Mouse (Mus musculus) limb, embryonic 12.5 days (tissue): Measurements from ENCODE around the gene Lrp1. TPM values are rescaled to one million over a fixed set of nuclear protein-coding genes. Genes with fewer than 3 reads are reported as not detected.
"Not testable (repeated sequence)": the region's sequence is repeated elsewhere in the genome, so short reads cannot be mapped to it uniquely, and the experiment has no call there.

Source experiments
- ATAC-seq: fragments of 200-750 bp; cut with Nextera tagmentation; 2 replicates; pipeline ENCODE4 v1.8.0; 2017; ENCODE audit warnings: low read depth, moderate TSS enrichment; ENCODE audit not compliant: insufficient number of reproducible peaks, insufficient read depth, low FRiP score, low TSS enrichment
- H3K27ac ChIP-seq: fragments of 300-500 bp; sonication (generic); 2 replicates; pipeline ENCODE4 v1.5.1; 2016; ENCODE audit warnings: mild to moderate bottlenecking, moderate library complexity
- H3K27me3 ChIP-seq: fragments of 300-500 bp; sonication (generic); 2 replicates; pipeline ENCODE4 v1.6.1; 2016; ENCODE audit warnings: mild to moderate bottlenecking, moderate library complexity
- H3K36me3 ChIP-seq: fragments of 300-500 bp; sonication (generic); 2 replicates; pipeline ENCODE4 v1.6.1; 2016; ENCODE audit warnings: mild to moderate bottlenecking, moderate library complexity
- H3K4me1 ChIP-seq: fragments of 300-500 bp; sonication (generic); replicated peaks from 2 replicates; pipeline ENCODE4 v1.6.1; 2016
- H3K4me2 ChIP-seq: fragments of 300-500 bp; sonication (generic); 2 replicates; pipeline ENCODE4 v1.6.1; 2016; ENCODE audit warnings: mild to moderate bottlenecking, moderate library complexity
- H3K4me3 ChIP-seq: fragments of 300-500 bp; sonication (generic); replicated peaks from 2 replicates; pipeline ENCODE4 v1.5.1; 2016; ENCODE audit warnings: mild to moderate bottlenecking
- H3K9ac ChIP-seq: fragments of 300-500 bp; sonication (generic); replicated peaks from 2 replicates; pipeline ENCODE4 v1.6.1; 2016; ENCODE audit warnings: mild to moderate bottlenecking, moderate library complexity
- H3K9me3 ChIP-seq: fragments of 300-500 bp; sonication (generic); 2 replicates; pipeline ENCODE4 v1.6.1; 2016; ENCODE audit warnings: mild to moderate bottlenecking, moderate library complexity
- WGBS: fragments of 180-500 bp; shearing (Covaris S2); methylation state at CpG from one replicate; pipeline ENCODE4 v1.1.7; 2016; 5-methylcytosine and 5-hydroxymethylcytosine counted together
- polyA plus RNA-seq: library from polyadenylated mRNA; unstranded; fragments of >200 nt; fragmentation: Nextera tagmentation; extraction: Ambion mirVana; gene quantifications from 2 replicates; pipeline ENCODE4 v1.2.1, GENCODE M21; 2016

Gene Lrp1
- polyA plus RNA-seq, 1 experiment from 2014 or later, result 87.6 TPM

- Histone ChIP-seq H3K27me3 (no peaks in the 10 kb centered on the region), H3K4me2 (peak overlapping the region; percentile 88), H3K9ac (peak overlapping the region; percentile 35; the same call in 1 of the 2 replicates), H3K4me3 (peak overlapping the region; percentile 80; the same call in 1 of the 2 replicates), H3K9me3 (no peaks in the 10 kb centered on the region), H3K36me3 (peaks cover 49% of the 10 kb centered on the region), H3K4me1 (peaks cover 64% of the 10 kb centered on the region), H3K27ac (peak overlapping the region; percentile 84)
- 15% methylated on average over 5 of the region's 5 CpGs for WGBS
- no peak for ATAC-seq
Observed at GRCm38 (mm10) chr10:127663590-127663989, 42.6 kb upstream of the Lrp1 start.

GRCm38 (mm10) chr10:127662666-127663253, 41.8 kb upstream of the Lrp1 start:
- H3K4me2 ChIP-seq, result peak overlapping the region; percentile 88
- no peak for ATAC-seq
- H3K27ac ChIP-seq, result peak overlapping the region; percentile 84
- H3K4me1 ChIP-seq, result peaks cover 66% of the 10 kb centered on the region
- peaks cover 49% of the 10 kb centered on the region for H3K36me3 ChIP-seq
- H3K9ac ChIP-seq, result peak overlapping the region; percentile 48
- H3K27me3 ChIP-seq, result no peaks in the 10 kb centered on the region
- no peaks in the 10 kb centered on the region for H3K9me3 ChIP-seq
- 20% methylated on average over 19 of the region's 19 CpGs for WGBS
- peak overlapping the region; percentile 22 for H3K4me3 ChIP-seq

DNA sequence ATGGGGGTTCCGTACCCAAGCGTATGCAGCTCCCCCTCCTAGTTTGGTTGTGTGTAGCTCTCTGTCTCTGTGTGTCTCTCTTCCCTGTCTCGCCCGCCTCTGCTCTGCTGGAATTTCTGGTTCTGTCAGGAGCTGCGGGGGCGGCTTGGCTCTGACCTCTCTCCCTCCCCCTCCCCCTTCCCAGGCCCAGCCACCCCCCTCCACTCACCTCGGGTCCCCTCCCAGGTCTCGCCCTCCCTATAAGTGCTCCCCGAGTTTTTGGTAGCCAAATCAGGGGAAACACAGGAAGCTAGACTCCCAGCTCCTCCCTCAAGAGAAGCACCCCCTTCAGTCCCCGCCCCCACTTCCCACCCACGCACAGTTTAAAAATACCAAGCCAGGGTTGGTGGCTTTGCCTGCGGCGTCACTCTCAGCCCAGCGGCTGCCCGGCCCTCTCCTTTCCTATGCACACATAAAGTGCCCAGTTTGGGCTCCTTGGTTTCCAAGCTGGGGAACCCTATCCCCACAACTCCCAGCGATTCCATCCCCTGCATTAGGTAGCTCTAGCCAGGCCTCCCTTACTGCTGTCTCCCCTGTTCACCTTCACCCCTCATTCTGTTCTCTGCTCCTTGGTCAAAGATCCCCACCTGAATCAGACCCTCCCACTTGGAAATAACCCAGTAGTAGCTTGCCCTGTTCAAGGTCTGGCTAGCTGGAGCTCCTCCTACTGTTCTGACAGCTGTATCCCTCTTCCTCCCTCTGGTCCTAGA, 41.1 kb upstream of the Lrp1 start:
- H3K27ac ChIP-seq, result peak overlapping the region; percentile 84
- H3K36me3 ChIP-seq, result peaks cover 49% of the 10 kb centered on the region
- H3K9ac ChIP-seq, result peak overlapping the region; percentile 48
- H3K9me3 ChIP-seq, result no peaks in the 10 kb centered on the region
- peak overlapping the region; percentile 88 for H3K4me2 ChIP-seq
- peak overlapping the region; percentile 22 for H3K4me3 ChIP-seq
- peaks cover 62% of the 10 kb centered on the region for H3K4me1 ChIP-seq
- WGBS, result 12% methylated on average over 16 of the region's 16 CpGs
- no peak for ATAC-seq
- H3K27me3 ChIP-seq, result no peaks in the 10 kb centered on the region

DNA sequence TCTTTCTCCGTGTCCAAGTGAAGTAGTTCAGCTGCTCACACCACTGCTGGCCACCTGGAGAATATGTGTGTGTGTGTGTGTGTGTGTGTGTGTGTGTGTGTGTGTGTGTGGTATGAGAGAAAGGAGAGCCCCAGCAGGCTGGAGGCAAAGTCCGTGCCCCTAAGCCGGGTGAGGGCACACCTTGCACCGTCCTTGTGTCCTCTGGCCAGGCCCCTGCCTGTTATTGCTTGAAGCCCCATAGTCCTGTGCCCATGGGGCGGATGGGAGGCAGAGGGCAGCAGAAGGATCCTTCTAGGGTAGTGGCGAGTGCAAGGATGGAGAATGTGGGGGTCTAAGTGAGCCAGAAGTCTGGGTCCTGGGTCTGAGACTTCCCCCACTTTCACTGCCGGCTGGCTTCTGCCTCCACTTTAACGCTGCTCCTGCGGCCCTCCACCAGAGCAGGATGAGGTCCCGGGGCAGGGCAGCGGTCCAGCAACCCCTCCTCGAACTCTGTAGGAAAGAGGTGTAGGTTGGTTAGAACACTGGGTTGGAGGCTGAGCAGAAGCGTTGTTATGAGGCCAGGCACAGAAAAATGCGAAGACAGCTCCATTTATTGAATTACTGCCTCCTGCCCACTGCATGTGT, 40.5 kb upstream of the Lrp1 start:
- 22% methylated on average over 14 of the region's 14 CpGs for WGBS
- peaks cover 49% of the 10 kb centered on the region for H3K36me3 ChIP-seq

GRCm38 (mm10) chr10:127659551-127659950, 38.6 kb upstream of the Lrp1 start:
- Histone ChIP-seq H3K36me3 (peaks cover 51% of the 10 kb centered on the region), H3K27ac (peak overlapping the region; percentile 7; the same call in 1 of the 2 replicates), H3K4me1 (peaks cover 53% of the 10 kb centered on the region), H3K9me3 (no peaks in the 10 kb centered on the region), H3K4me2 (no peak overlapping the region), H3K9ac (peak overlapping the region; percentile 8; the same call in 1 of the 2 replicates), H3K4me3 (no peak overlapping the region), H3K27me3 (no peaks in the 10 kb centered on the region)
- no peak for ATAC-seq
- 71% methylated on average over 1 of the region's 1 CpGs for WGBS

More for the DNA sequence above, 40.5 kb upstream of the Lrp1 start:
- peak overlapping the region; percentile 84 for H3K27ac ChIP-seq
- H3K4me3 ChIP-seq, result peak overlapping the region; percentile 22; the same call in 1 of the 2 replicates
- peaks cover 59% of the 10 kb centered on the region for H3K4me1 ChIP-seq
- H3K27me3 ChIP-seq, result no peaks in the 10 kb centered on the region
- peak overlapping the region; percentile 88 for H3K4me2 ChIP-seq
- peak overlapping the region; percentile 50; the same call in 1 of the 2 replicates for H3K9ac ChIP-seq
- no peak for ATAC-seq
- no peaks in the 10 kb centered on the region for H3K9me3 ChIP-seq

- Histone ChIP-seq H3K27ac (no peak overlapping the region), H3K9me3 (no peaks in the 10 kb centered on the region), H3K4me1 (peaks cover 43% of the 10 kb centered on the region), H3K36me3 (peaks cover 40% of the 10 kb centered on the region), H3K9ac (no peak overlapping the region), H3K4me3 (no peak overlapping the region), H3K27me3 (no peaks in the 10 kb centered on the region), H3K4me2 (no peak overlapping the region)
- WGBS, result 14% methylated on average over 6 of the region's 6 CpGs
- ATAC-seq, result no peak
Observed at GRCm38 (mm10) chr10:127658076-127658475, 37.1 kb upstream of the Lrp1 start.

DNA sequence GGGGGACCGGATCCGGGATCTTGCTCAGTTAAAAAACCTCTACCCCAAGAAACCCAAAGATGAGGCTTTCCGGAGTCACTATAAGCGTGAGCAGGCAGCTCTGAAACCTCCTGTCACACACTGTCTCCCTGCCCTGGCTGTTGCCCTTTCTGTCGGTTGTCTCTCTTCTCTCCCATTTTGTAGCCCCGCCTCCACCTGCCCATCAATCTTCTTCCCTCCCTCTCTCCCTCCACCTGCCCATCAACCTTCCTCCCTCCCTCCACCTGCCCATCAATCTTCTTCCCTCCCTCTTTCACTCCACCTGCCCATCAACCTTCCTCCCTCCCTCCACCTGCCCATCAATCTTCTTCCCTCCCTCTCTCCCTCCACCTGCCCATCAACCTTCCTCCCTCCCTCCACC, 36.7 kb upstream of the Lrp1 start:
- 54% methylated on average over 6 of the region's 6 CpGs for WGBS
- Histone ChIP-seq H3K4me1 (peaks cover 41% of the 10 kb centered on the region), H3K36me3 (peaks cover 36% of the 10 kb centered on the region)
- not testable (repeated sequence) for H3K27ac ChIP-seq, ATAC-seq, H3K4me2 ChIP-seq, H3K27me3 ChIP-seq, H3K9ac ChIP-seq, H3K4me3 ChIP-seq, H3K9me3 ChIP-seq

- Histone ChIP-seq H3K36me3 (peaks cover 18% of the 10 kb centered on the region; the same call in 1 of the 2 replicates), H3K4me3 (no peak overlapping the region), H3K9ac (no peak overlapping the region), H3K27ac (no peak overlapping the region), H3K4me2 (no peak overlapping the region), H3K9me3 (no peaks in the 10 kb centered on the region), H3K4me1 (peaks cover 22% of the 10 kb centered on the region), H3K27me3 (no peaks in the 10 kb centered on the region)
- ATAC-seq, result no peak
- 64% methylated on average over 16 of the region's 16 CpGs for WGBS
Observed at GRCm38 (mm10) chr10:127654970-127655579, 34.1 kb upstream of the Lrp1 start.

DNA sequence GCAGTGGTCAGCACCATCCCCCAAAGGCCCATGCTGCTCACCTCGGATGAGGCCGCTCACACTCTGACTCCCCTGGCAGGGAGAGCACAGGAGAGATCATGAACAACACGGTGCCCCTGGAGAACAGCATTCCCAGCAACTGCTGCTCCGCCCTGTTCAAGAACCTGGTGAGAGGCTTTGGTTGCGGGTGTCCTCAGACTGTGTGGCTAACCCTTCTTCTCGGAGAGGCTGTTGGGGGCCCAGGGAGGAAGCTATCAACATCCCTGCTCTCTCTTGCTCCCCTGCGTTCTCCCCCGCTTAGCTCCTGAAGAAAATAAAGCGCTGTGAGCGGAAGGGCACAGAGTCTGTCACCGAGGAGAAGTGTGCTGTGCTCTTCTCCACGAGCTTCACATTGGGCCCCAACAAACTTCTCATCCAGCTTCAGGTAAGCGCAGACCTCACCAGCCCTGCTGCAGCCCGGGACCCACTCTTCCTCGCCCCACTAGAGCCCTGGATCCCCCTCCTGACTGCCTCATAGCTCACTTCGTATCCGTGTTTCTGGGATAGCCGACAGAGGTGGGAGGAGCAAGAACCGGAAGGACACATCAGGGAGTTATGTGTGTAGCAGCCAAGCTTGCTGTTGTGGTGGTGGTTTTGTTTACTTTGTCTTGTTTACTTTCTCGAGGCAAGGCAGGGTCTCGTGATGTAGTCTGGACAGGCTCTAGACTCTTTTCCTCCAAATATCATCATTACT, 32.1 kb upstream of the Lrp1 start:
- ATAC-seq, result no peak
- Histone ChIP-seq H3K4me3 (no peak overlapping the region; the same call in 1 of the 2 replicates), H3K27ac (no peak overlapping the region), H3K4me2 (peak overlapping the region; percentile 32), H3K27me3 (no peaks in the 10 kb centered on the region), H3K36me3 (peaks cover 10% of the 10 kb centered on the region; the same call in 1 of the 2 replicates), H3K4me1 (peaks cover 16% of the 10 kb centered on the region), H3K9ac (no peak overlapping the region), H3K9me3 (no peaks in the 10 kb centered on the region)
- WGBS, result 49% methylated on average over 21 of the region's 21 CpGs

DNA sequence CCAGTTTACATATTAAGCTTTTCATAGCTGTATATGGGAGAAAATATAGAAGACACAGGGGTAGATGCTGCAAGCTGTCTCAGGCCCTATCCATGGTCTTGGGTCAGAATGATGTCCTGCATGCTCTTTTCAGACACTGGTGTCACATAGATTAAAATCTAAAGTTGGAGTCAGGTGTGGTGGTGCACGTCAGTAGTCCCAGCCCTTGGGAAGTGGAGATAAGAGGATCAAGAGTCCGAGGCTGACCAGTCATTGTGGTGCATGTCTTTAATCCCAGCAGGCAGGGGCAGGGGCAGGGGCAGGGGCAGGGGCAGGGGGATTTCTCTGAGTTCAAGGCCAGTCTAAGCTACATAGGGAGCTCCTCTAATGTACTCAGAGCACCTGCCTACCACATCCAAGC, 24.8 kb upstream of the Lrp1 start:
- H3K36me3 ChIP-seq, result no peaks in the 10 kb centered on the region
- 68% methylated on average over 2 of the region's 2 CpGs for WGBS
- ATAC-seq, result no peak
- no peak overlapping the region for H3K27ac ChIP-seq
- no peak overlapping the region for H3K9ac ChIP-seq
- no peaks in the 10 kb centered on the region for H3K27me3 ChIP-seq
- no peaks in the 10 kb centered on the region for H3K9me3 ChIP-seq
- peaks cover 26% of the 10 kb centered on the region for H3K4me1 ChIP-seq
- H3K4me3 ChIP-seq, result no peak overlapping the region
- H3K4me2 ChIP-seq, result no peak overlapping the region
